Mouse (Mus musculus) T-helper 2 cell (primary cell): ENCODE measurements around the gene Larp1b.

Source experiments
- in situ Hi-C: fragments of 300-600 bp; cut with MboI, MseI; formaldehyde crosslinking; loops from one replicate; pipeline ENCODE4 v1.15.1; 2025; ENCODE audit warnings: high pct_unique_total_duplicates

Gene Larp1b

DNA sequence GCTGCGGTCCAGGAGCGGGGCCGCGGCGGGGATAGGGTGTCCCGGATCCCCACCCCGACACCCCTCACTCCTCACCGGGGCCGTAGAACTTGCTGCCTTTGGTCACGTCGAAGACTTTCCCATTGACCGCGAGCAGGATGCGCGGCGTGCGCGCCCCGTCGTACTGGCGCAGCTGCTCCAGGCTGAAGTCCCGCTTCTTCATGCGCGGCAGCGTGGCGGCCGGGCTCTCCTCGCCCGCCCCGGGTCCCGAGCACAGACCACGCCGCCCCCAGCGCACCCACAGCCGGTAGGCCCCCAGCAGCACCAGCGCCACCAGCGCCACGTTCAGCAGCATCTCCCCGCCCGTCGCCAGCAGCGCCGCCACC lies 132.9 kb downstream of the Larp1b start:
- in situ Hi-C loops, result no loop called here

GRCm38 (mm10) chr3:41082885-41083789 lies 133.5 kb downstream of the Larp1b start, which contains the start of gene Pgrmc2:
TSS of gene Pgrmc2 (minus strand) at chr3:41083046.
- in situ Hi-C loops, result no loop called here

DNA sequence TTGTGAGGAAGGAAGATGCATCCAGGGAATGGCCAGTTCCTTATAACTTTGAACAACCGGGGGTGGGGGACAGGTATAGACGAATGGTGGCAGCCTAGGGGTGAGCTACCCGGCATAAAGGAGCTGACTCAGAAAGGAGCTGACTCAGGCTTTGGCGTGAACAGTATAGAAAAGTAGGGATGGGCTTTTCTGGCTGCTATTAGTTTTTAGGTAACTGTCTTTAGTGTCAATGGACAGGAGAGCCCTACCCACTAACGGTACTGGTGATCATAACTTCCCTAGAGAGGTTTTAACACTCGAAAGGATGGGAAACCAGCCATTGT lies 134.1 kb downstream of the Larp1b start:
- in situ Hi-C loops, result no loop called here

DNA sequence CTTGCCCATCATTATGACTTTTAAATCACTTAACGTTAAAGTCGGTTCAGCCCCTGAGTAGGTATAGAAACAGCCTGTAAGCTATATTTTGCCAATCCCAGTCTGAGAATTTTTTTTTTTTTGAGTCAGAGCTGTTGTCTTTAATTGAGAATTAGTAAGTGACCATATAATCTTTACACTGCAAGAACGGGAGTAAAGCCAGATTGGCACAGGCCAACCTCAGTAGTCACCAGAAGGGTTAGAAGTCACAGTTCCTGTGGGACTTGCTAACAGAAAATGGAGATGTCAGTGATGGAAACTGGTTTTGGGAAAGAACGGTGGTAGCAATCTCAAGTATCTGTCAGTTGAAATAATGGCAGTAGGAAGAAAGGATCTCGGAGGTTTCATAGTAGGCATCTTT lies 134.8 kb downstream of the Larp1b start:
- in situ Hi-C loops, result no loop called here

GRCm38 (mm10) chr3:41087071-41087470 lies 137.4 kb downstream of the Larp1b start:
- in situ Hi-C loops, result no loop called here
